Mouse (Mus musculus) right cerebral cortex, postnatal 36 days (tissue): Measurements from ENCODE around the gene Gdf9.

Experiments
- DNase-seq, 2 experiments: peaks; one replicate each; pipeline ENCODE4 v3.0.0; 2022; ENCODE audit warnings: low spot score in 2 of 2, mixed read lengths in 1 of 2

Gdf9 gene

DNA sequence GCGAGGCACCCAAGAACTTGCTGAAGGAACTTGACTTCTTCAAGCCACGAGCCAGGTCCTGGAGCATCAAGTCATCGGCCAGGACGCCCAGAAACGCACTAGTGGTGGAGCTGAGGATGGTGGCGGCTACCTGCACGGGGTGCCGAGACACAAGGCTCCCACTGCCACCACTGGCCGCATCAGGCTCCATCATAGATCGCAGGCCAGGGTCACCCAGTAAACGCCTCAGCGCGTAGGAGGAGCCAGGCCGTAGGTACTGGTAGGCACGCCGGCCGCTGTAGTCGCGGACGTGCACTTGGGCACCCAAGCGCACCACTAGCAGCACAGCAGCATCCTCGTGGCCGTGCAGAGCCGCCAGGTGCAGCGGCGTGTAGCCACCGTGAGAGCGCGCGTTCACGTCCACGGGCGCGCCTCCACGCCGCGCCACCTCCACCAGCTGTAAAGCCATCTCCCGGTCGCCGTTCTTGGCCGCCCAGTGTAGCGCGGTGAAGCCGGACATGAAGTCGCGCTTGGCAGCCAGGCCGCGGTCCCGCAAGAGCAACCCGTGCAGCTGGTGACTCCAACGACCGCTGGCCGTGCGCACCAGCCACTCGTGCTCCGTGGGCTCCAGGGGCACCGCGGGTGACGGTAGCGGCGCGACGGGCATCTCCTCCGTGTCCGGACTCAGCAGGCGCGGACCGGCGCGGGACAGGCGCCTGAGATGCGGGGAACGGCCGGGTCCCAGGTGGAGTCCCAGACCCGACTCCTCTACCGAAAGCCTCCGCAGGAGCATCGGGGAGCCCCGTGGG is 47.8 kb downstream of the Gdf9 start:
- DNase-seq = no peak

DNA sequence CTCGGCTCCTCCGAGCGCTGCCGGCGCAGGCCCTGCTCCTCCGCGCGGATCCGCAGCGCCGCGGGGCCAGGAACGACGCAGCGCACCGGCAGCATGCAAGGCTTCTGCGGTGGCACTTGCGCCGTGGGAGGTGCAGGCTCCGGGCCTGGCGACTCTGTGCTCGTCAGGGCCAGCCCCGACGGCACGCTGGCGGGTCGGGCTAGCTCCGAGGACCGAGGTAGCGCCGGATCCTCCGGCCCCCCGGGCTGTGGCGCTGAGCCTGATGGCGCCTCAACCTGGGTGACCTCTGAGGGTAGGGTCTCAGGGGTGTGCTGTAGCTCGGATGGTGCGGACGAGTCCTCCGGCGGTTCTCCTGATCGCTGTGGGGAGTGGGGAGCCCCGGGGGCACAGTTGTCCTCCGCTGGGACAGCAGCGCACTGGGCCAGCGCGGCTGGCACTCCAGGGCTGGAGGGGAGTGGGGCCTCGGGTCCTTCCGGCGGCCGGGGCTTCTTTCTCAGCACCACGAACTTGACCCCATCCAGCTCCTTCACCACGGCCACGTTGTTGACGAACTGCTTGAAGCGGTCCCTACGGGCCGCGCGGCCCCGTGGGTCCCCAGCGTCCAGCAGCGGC is 48.5 kb downstream of the Gdf9 start:
- DNase-seq = no peak

DNA sequence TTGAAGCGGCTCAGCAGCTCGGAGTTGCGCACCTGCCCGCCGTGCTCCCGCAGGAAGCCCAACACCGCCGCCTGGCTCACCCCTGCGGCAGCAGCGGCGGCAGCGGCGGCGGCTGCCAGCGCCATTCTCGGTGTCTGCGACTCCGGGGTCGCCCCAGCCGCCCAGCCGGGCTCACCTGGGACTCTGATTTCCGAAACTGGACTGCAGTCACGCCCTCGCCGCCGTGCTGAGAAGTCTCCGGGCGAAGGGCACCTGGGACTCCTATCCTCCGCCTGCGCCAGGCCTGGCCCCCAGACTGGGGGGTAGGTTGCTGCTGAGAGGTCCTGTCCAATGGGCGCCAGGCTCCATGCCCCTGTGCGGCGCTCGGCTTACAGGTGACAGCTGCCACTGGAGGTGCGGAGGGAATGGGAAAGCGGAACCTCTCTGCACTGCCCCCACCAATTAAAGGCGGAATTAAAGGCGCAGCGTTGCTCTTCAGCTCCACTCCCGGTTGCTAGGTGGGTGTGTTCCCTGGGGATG is 49.0 kb downstream of the Gdf9 start, which contains the start of the genes Gm9945 and Sowaha:
Gene Gm9945 (plus strand): TSS at position 384 of the 519 bp plus-strand sequence.
Gene Sowaha (minus strand): TSS at position 492 of the 519 bp plus-strand sequence.
- DNase-seq = peak; percentile 67 to 69

DNA sequence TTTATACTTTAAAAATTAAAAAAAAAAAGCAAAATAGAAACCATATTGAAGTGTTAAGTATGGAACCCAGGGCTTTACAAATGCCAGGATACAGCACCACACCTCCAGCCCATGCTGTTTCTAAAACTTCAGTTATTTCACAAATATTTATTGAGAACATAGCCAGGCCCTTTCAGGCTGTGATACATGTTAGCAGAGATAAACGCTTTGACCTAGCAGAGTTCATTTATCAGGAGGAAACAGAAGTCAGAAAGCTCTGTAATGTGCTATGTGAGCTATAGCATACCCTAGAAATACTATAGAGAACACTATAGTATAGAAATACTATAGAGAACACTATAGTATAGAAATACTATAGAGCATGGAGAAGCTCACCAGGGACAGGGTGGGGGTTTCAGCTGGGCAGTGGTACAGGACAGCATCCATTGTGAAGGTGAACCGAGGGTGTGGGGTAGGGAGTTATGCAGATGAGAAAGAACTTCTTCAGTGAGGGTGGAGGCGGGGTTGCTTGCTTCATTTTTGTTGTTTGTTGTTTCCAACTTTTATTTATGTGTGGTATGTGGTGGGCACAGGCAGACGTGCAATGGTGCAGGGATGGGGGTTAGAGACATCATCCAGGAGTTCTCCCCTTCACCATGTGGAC is 50.4 kb downstream of the Gdf9 start:
- no peak for DNase-seq

DNA sequence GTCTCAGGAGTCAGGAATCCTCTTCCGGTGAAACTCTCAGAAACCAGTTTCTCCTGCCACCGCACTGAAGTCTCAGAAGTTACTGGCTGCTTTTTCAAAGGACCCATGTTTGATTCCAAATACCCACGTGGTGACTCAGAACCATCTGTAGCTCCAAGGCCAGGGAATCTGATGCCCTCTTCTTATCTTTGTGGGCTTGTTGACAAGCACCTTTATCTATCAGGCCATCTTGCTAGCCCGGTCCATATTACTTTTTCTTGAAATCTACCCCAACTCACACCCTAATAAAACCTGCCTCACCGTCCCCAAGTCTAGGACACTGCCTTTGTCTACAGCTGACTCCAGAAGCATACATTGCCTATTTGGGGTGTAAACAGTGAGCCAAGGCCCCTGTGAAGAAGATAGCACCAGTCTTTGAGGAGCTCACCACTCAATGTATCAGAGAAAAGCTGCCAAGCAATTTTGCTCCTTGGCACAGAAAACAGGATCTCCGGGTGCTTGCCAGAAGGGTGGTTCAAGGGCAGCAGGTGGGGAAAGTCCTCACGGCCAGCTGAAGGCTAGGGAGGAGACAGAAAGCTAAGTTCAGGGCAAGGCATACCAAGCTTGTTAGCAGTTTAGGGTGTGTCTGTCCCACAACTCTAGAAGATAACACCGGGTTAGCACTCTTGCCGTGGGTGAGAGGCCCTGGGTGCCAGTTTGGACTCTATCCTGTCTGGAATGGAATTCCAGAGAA is 52.5 kb downstream of the Gdf9 start:
- DNase-seq = no peak

DNA sequence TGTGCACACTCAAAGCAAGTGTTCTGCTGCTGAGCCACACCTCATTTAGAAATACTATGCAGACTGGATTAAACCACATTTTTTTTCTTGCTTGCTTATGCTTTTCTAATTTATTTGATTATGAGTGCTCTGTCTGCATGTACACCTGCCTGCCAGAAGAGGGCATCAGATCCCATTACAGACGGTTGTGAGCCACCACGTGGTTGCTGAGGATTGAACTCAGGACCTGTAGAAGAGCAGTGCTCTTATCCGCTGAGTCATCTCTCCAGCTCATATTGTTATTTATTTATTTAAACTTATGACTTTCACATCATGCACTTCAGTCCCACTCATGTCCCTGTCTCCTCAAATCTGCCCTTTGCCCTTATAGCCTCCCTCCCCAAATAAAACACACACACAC is 54.9 kb downstream of the Gdf9 start:
- no peak for DNase-seq

DNA sequence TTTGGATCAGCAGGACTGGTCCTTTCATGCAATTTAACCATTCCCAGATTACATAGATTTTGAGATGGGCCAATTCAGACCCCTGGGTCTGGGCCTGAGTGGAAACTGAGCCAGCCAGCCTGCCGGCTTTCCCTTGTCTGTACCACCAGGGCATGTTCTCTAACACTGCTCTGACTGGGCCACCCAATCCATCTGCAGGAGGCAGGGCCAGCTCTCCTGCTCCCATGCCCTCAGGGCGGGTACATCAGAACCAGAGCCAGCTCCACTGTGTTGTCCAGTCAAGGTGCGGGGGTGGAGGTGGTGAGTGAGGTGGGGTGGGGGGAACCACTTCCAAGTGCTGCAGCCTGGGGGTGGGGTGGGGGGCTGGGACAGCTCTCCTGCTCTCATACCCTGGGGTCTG is 55.5 kb downstream of the Gdf9 start:
- DNase-seq = no peak

DNA sequence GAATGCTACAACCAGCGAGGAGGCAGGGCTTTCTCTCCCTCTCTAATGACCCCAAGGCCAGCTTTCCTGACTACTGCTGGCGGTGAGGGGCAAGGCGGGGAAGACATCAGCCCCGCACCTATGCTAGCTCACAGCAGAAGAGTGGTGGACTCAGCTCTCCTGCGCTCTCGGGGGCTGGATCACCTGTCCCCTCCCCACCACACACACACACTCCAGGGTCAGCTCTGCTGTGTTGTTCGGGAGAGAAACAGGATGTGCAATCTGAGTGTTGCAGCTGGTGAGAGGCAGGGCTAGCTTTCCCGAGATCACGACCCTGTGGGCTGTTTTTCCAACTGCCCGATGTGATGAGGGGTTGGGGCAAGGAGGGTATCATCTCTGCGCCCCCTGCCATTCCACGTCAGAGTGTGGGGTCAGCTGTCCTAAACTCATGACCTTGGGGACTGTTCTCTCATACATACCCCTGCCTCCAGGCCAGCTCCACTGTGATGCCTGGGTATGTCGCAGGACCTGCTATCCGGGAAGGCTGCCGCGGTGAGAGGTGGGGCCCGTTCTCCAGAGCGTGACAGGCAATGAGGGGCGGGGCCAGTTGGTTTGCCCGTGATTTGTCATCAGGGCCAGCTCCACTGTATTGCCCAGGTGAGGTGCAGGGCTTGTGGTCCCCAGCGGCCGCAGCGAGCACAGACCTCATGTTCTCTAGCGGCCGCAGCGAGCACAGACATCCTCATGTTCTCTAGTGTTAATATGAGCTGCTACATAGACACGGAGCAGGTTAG is 56.2 kb downstream of the Gdf9 start:
- no peak for DNase-seq
